Mouse (Mus musculus): ENCODE results near the gene Knl1. TPM values are rescaled to one million over a fixed set of nuclear protein-coding genes. Genes with fewer than 3 reads are reported as not detected.
"Not testable (repeated sequence)": the region's sequence is repeated elsewhere in the genome, so short reads cannot be mapped to it uniquely, and the experiment has no call there.

Gene Knl1
- polyA plus RNA-seq (2017; shearing (Covaris generic)) = 10 to 100 TPM in 1 of 3 experiments, 1 to 10 TPM in 2; 4.6 to 49.6 (median 6.9) TPM

DNA sequence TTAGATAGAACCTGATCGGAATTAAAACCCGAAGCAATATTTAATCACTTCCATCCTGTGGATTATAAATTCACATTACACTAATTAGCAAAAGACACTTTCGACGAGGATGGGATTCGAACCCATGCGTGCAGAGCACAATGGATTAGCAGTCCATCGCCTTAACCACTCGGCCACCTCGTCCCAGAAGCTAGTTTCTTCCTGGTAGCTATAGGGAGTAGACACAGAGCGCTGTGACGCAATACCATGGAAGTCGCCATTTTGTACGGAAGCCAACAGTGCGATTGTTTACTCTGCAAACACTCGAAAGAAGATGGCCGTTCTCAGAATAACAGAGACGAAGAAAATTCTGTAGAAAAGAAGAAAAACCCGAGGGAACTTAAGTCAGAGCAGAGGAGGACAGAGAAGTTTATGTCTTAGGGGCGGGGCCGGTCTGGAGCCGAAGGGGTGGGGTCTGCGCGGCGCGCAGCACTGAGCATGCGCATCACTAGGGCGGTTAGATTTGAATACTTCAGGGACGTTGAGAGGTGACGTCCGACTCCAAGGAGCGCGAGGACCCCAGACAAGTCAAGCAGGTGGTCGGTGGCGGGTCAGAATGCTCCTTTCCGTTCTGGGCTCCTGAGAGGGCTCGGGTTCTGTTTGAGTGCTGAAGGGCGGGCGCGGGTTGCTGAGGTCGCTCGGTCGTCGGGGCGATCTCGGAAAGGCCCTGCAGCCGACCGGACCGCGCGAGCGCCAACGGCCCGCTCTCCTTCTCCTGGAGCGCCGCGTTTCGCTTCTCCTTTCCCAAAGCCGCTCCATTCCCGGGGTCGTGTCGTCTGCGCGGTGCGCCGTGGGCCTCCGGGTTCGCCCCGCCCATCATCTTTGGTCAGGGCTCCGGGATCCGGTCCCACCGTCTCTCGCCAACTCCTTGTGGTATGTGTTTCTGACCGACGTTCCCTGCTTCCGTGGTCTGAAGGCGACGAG, at the start of gene Knl1:
TSS of gene Knl1 (plus strand) at position 471 of the 963 bp plus-strand sequence.
- ATAC-seq = peak; percentile 93

DNA sequence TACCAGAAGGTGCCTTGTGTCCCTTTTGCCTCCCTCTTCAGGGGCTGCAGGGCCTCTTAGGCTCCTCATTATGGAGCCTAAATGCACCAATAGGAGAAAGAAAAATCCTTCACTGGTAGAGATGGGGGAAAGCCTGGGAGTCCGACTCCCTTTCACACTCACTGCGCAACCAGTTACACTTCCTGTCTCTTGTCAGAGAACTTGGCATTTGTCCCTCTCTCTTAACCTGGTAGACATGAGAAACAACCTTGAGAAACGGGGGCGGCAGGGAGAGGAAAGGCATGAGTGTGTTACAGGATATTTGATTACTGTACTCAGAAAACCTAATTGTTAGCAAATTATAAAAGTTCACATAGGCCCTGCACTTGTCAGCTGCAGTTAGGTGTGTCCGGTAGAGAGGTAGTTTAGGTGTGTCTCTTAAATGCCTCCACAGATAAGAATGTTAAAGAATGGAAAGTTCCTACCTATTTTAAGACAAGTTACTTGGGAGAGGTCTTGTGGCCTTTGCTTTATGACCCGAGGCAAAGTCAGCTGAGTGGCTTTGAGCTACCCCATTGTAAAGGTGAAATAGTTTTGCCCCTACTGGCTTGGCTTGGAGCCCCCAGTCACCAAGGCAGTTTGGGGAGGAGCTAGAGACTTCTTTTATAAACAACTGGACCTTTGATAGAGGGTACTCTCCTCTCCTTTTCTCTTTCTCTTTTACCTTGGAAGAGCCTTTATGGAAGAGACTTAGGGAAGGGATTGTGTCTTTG, 48.6 kb upstream of the Knl1 start:
- ATAC-seq = peak; percentile 60

DNA sequence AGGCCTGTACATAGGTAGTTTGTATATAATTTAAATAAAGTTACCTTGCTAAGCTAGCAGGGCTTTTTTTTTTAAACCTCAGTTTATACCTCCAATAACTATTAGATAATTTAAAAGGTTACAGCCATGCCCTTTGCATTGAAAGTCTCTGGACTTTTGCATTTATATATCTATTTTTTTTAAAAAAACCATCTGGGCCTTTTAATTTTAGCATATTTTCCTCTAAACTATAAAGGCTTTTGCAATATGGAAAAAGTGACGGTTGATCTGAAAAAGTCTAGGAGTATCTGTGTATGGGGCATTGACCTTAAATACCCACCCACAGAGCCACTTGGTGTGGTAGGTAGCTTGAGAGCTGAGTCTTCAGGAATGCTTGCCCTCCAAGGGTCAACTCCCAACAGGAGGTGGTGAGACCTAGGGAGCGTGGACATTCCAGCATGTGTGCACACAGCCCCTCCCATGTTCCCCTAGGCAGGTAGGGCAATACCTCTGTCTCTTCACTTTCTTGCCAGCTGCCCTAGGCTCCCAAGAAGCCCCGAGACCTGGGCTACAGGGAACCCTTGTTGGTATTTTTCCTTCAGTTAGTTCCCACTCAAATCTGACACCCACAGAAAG, 47.8 kb upstream of the Knl1 start:
- ATAC-seq = no peak

DNA sequence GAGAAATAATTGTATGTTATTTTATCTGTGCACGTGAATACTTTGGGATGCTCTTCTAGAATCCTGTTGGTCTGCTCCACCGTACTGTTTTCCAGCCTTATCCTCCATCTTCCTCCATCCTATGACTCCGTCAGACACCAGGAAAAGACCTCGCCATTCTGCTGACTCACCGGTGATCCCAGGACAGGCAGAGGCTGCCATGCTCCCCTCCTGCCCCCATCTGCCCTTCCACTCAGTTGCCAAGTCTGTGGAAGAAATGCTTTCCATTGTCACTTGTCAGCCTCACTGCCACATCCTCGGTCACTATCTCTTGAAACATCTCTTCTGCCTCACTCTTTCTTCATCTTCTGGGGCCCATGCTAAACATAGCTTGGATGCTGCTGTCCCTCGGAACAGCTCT, 40.0 kb upstream of the Knl1 start:
- no peak for ATAC-seq

DNA sequence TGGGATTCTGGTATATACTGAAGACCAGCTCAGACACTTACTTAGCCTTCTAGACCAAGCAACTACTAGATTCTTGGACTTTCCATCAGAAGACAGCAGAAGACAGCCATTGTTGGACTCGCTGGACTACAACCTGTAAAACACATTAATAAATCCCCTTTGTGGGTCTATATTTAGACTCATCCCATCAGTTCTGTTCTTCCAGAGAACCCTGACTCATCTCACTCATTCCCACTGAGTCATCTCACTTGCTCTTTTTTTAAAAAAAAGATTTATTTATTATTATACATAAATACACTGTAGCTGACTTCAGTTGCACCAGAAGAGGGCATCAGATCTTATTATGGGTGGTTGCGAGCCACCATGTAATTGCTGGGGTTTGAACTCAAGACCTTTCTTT, 37.5 kb upstream of the Knl1 start:
- ATAC-seq = no peak

DNA sequence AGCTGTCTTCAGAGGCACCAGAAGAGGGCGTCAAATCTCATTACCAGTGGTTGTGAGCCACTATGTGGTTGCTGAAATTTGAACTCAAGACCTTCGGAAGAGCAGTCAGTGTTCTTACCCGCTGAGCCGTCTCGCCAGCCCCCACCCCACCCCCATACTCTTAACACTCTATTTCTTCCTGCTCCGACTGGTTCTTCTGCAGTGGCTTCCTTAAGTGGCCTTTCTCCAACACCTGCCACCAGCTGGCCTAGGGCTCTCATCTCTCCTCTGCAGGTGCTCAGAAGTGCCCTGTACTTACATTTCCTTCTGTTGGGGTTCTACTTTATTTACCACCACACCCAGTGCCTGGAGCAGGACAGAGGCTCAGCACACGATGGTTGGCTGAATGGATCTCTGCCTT, 31.9 kb upstream of the Knl1 start:
- no peak for ATAC-seq

DNA sequence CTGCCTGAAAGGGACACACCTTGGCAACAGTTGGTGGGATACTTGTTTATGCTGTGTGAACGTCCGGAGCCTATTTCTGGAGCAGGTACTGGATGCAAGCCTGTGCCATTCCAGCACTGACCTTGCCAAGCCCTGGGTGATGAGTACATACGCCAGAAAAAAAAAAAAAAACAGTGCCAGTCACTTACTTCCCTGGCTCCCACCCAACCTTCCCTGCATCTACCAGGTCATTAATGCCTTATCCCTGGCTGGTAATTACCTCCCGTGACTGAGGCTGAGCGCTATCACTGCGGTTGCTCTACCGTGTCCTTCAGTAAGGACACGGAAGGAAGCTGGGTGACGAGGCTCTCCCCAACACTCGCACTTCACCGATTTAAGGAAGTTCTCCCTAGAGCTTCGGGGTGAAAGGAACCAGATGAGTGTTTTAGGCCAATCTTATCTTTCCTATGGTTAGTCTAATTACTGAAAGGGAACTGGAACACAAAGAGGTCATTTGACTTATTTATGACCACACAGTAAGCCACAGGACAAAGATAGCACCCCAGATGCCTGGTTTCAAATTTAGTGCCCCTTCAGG, 31.2 kb upstream of the Knl1 start:
- ATAC-seq = no peak

DNA sequence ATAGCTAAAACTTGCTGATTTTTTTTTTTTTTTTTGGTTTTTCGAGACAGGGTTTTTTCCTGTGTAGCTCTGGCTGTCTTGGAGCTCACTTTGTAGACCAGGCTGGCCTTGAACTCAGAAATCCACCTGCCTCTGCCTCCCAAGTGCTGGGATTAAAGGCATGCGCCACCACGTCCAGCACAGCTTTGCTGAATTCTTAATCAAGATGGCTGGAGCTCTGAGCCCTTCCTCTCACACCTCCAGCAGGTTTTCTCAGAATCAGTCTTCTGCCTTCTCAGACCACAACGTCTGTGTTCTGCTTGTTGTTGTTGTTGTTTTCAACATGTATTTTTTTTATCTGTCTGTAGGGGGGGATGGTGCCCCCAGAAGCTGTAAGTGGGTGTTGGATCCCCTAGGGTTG, 30.6 kb upstream of the Knl1 start:
- ATAC-seq = not testable (repeated sequence)

DNA sequence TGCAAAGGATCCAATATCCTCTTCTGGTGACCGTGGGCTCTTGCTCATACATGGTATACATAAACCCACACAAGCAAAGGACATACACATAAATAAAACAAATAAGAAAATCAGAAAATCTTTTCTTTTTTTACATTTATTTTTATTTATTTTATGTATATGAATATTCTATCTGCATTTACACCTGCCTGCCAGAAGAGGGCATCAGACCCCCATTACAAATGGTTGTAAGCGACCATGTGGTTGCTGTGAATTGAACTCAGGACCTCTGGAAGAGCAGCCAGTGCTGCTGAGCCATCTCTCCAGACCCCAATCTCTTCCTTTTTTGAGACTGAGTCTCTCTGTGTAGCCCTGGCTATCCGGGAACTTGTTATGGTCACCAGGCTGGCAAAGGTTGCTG, 29.3 kb upstream of the Knl1 start:
- ATAC-seq = no peak

DNA sequence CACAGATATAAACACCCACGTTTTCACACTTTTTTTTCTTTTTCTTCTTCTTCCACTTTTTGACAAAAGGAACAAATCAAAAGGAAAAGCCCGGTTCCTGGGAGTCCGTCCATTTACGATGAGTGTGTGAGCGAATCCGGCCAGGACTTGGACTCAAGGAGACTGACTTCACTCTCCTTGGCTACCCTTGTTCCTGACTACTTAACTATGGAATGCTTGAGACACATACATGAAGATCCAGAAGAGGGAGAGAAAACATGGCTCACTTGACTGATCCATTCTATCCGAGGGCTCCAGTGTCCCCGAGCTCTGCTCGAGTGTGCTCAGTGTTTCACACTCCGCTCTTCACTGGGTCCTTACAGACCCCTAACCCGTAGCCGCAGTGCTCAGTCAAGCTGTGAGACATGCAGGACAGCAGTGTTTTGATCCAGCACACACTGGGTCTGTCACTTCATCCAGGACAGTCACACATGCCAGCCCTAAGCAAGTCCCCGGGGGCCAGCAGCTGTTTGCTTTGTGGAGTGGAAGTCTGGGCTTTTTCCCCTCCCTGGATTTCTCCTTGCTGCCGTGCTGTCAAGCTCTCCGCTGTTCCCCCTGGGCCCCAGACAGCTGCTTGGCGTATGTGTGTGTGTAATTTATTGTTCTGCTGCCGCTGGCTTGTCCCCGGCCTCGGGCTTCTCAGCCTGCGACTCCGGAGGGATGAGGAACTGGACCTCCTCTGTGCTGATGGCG, 28.4 kb upstream of the Knl1 start:
- no peak for ATAC-seq

DNA sequence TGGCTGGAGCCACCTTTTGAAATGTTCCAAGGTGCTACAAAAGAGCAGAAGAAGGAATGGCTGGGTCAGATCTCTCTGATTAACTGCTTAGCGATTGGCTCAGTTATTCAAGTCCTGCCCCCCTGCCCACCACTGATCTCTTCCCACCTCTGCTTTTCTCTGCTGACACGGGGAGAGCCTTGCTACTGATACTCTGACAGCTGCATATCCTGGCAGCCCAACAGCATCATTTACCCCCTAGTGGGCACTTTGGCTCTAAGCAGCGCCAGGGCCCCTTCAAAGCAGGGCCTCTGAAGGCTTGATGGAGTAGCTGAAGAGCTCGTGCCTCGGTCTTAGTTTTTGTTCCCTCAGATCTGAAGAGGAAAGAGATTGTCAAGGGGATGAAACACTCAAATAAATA, 27.8 kb upstream of the Knl1 start:
- ATAC-seq = no peak

DNA sequence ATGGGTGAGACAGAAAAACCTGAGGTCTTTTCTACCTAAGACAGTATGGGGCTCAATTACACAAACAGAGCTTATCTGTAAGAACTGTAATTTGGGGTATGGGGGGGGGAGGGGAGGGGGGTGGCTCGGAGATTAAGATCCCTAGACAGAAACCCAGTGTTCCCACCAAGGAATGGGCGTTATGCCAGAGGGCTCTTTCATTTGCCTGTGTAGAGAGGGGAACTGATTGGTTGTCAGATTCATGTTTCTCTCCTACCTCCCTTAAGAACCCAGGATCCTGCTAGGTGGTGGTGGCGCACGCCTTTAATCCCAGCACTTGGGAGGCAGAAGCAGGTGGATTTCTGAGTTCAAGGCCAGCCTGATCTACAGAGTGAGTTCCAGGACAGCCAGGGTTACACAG, 27.4 kb upstream of the Knl1 start:
- no peak for ATAC-seq

DNA sequence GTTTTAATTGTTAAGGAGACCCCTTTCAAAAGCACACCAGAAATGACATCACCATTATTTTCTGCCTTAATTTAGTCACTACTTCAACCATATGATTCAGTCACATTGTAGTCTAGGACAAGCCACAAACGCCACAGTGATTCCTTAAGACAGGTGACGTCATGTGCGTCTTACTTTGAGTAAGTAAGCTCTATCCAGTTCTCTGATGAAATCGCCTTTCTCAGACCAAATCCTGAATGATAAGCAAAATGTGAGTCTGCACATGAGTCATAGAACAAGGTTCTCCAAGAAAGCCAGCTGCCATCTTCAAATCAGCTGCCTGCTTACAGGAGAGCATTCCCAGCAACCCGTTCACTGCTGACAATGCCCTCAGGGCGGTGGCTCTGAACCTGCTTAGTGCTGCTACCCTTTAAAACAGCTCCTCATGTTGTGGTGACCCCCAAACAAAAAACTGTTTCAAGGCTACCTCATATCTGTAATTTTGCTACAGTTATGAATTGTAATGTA, 23.7 kb upstream of the Knl1 start:
- no peak for ATAC-seq

DNA sequence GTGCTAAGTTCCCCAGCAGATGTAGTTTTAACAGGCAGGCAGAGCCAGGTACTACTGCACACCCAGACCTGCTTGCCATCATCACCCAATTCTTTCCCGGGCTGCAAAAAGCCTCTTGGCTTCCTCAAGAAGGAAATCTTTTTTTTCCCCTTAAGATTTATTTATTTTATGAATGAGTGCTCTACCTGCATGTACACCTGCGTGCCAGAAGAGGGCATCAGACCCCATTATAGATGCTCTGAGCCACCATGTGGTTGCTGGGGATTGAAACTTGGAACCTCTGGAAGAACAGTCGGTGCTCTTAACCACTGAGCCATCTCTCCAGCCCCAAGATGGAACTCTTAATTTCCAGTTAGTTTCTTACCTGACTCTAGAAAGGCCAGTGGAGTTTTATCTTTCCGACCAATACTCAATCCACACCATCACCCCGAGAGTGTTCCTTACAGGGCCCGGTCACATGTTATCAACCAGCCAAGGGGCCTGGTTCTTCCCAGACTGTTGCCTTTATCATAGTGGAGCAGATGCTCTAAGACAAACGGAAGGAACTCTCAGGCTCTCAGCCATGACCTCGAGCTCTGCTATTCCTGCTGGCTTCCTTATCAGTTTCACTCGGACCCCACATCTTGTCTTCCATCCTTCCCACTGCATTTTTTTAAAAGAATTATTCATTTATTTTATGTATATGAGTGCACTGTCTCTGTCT, 22.2 kb upstream of the Knl1 start:
- ATAC-seq = no peak

DNA sequence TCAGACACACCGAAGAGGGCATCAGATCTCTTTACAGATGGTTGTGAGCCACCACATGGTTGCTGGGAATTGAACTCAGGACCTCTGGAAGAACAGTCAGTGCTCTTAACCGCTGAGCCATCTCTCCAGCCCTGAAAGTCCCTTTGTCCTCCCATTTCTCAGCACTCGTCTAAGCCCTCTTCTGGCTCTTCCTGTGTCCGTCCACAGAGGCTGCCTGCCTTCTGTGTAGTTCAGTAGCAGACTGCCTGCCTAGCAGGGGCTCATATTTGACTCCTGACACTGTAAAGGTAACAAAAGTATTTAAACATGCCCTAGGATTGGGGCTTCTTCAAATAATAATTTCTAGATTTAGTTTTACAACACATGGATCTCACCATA, 21.7 kb upstream of the Knl1 start:
- no peak for ATAC-seq

DNA sequence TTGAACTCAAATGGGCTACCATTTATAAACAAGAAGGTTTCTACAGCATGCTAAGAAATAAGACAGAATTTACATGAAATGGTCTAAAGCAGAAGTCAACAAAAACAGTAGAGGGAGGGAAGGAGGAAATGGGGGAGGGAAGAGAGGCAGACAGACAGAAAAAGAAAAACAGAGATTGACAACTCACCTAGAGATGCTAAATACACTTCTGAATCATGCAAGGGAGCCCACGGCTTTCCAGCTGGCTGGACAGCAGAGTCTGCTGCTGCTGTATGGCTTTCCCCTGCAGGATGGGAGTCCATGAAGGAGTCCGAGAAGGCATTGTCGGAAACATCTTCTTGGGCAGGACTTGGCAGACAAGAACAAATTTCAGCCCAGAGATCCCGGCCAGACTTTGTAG, 20.0 kb upstream of the Knl1 start:
- ATAC-seq = no peak

DNA sequence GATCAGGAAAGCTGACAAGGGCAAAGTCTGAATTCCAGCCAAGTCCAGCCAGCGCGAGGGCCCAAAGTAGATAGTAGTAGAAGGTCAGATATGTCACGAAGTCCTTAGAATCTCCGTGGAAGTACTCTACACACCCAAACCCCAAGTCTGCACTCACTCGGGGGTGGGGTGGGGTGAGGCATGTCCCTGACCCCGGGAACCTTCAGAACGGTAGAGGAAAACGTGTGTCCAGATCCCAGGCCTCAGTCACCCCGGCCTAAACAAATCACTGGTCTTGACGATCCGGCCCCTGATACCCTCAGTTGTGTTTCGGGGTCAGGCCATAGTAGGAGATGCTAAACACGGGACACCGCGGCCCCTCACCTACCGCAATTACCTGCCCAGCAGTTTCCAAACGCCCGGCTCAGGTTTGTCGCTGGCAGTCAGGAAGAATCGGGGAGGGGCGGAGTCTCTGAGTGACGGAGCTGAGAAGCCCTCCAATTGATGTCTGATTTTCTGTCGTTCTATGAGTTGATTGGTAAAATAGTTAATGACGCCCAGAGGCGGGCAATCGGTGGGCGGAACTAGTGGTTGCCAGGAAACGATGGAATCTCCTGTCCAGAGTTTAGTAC, 17.9 kb upstream of the Knl1 start, which contains the start of gene Ccdc32:
TSS of gene Ccdc32 (minus strand) at position 453 of the 611 bp plus-strand sequence.
- peak; percentile 100 for ATAC-seq

DNA sequence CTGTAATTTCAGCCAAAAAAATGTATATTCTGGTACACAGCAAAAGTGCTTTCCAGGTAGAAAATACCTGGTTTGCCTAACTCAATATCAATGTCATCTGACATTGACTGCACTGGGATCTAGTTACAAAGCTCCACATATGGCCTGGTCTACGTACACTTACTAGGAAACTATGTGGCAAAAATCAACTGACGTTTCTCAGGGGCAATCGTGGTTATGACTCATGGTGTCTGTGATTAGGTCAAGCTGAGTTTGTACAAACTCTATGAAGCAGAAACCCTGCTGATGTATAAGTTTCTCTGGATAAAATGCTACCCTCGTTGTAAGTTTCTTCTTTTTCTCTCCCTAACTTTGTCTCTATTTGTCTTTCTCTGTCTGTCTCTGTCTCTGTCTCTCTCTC, 14.7 kb upstream of the Knl1 start:
- no peak for ATAC-seq

DNA sequence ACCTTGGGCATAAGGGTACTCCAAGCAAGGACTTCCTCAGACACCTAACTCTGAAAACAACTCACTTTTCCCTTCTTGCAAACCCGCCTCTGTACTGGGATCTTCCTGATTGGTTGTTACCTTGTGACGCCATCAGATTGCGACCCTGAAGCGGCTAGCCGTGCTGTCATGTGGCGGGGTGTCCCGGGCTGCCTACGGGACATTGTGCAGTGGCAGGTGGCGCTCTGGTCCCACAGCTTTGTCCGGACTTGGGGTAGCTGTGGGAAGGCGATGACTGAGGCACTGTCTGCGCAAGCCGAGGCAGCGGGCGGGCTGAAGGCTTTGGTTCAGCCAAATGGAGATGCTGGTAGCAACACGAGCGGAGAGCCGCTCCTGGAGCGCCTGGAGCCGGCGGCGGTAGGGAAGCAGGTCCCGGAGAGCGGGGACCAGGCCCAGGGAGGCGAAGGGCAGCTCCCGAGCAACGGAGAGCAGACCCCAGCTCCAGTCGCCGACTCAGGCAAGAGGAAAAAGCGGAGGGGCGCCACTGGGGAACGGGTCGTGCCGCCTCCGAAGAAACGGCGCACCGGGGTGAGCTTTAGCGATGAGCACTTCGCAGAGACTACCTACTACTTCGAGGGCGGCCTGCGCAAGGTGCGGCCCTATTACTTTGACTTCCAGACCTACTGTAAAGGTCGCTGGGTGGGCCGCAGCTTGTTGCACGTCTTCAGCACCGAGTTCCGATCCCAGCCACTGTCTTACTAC, 12.1 kb upstream of the Knl1 start, which contains the start of gene Rpusd2:
TSS of gene Rpusd2 (plus strand) at position 135 of the 741 bp plus-strand sequence.
- ATAC-seq = peak; percentile 96

DNA sequence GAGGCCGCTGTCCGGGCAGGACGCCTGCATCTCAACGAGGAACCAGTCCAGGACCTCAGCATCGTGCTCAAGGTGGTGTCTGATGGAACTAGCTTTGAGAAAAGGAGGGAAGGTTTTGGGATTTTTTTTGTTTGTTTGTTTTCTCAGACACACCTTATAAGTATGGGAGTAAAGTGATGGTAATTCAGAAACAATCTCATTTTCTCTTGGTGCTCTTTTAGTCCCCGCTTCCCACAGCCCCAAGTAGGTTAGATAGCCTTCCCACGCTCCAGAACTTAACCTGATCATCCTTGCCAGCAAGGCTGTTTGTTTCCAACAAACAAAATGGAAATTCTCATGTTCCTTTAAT, 11.5 kb upstream of the Knl1 start:
- peak; percentile 31 for ATAC-seq

All from inflammation-experienced regulatory T-cells, adult 6 months (primary cell).